Mouse (Mus musculus) lung, postnatal 25 days (tissue): ENCODE measurements around the gene Ppp1r18.

Source experiments
- DNase-seq: peaks from one replicate; pipeline ENCODE4 v3.0.0; 2022; ENCODE audit warnings: low spot score

Gene Ppp1r18

DNA sequence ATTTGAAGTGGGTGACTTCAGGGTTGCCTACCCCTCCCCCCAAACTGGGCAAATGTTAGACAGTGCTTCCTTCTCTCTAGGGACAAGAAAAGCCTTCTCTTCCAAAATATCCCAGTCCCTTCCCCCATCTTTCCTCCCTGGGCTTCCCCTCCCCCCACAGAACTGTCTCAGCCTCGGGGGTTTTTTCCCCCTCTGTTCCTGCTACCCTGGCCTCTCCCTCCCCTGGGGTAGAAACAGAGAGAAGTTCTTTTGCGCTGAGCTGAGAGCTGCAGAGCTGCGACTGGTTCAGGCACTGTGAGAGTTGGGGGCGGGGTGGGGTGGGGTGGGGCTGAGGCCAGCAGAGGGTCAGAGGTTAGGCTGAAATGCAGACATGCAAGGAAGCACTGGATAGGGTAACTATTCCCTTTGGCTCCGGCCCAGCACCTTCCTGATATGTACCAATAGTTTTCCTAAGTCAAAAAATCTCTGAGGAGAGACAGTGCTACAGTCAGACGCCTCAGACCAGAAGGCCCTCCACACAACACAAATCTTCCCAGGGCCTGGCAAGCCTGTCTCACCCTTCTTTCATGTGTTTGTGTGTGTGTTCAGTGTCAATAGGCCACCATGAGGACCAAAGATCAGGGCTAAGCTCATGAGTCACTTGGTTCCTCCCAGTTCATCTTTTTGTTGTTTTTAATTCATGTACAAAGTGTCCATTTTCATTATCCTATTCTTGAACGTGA lies 4.1 kb downstream of the Ppp1r18 start:
- peak; percentile 42 for DNase-seq

GRCm38 (mm10) chr17:35870151-35870883 lies 4.9 kb downstream of the Ppp1r18 start:
- DNase-seq = peak; percentile 89

GRCm38 (mm10) chr17:35870884-35871696 lies 5.7 kb downstream of the Ppp1r18 start:
- peak; percentile 23 for DNase-seq

DNA sequence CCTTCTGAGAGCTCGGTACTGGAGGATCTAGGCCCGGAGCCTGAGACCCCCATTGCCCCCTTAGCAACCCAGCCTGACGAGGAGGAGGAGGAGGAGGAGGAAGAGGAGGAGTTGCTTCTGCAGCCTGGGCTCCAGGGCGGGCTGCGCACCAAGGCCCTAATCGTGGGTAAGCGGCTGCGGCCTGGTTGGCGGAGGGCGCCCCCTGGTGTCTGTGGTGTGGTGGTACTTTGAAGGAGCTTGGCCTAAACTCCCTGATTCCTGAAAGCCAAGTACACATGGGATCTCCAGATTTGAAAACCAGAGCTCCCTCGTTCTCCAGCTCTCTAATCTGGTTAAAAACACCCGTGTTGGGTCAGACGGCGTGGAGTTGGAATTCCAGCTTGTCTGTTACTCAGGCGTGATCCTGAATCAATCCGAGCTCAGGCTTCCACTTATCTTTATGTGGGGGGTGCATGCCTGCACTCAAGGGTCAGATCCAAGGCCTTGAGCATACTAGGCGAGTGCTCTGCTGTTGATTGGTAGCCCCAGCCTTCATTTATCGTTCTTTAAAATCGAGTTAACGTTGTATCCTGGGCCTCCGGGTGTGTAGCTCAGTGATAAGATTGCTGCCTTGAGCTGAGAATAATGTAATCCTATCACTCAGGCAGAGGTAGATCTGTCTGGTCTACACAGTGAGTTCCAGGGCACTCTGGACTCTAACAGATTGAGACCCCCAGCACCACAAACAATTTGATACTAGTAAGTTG lies 8.6 kb downstream of the Ppp1r18 start:
- DNase-seq = peak; percentile 88

DNA sequence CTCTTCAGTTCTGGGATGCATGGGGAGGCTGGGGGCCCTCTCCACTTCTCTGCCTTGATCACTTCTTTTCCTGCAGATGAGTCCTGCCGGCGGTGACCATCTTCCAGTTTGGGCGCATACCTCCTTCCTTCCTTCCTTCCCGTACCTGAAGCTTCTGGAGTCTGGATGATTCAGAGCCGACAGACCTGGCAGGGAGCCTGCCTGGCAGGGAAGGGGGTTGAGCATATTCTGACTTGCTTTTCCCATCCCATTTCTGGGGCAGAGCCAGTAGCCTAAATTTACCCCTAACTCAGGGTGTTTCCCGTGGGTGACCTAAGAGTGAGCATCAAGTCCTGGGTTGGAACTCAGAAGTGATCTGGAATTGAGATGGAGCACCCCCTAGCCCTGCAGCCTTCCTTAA lies 9.3 kb downstream of the Ppp1r18 start:
- DNase-seq = no peak

DNA sequence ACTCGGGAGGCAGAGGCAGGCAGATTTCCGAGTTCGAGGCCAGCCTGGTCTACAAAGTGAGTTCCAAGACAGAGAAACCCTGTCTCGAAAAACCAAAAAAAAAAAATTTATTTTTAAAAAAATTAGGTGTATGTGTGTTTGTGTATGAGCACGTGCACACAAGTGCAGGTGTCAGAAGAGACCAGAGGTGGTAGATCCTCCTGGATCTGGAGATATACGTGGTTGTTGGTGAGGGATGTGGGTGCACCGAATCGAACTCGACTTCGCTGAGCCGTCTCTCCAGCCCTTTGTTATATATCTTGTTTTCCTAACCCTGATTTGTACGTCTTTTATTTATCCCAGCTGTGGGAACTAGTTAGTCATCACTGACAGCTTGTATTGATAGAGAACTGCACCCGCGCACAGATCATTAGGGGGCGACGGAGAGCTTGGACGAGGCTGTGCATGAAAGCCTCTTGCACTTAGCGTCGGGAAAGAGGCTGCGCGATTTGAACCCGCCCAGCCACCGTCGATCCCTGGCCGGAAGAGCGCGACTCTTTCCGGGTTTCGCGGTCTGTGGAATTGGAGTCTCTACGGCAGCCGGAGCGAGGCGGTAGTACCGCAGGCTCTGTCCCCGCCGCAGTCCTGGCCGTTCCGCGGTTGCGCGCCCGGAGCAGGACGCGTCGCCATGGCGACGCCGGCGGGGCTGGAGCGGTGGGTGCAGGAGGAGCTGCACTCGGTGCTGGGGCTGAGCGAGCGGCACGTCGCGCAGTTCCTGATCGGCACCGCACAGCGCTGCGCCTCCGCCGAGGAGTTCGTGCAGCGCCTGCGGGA lies 14.1 kb downstream of the Ppp1r18 start, which contains the start of gene Dhx16:
TSS of gene Dhx16 (plus strand) at position 575 of the 813 bp plus-strand sequence.
- DNase-seq = peak; percentile 96

- no peak for DNase-seq
These were observed 17.5 kb downstream of the Ppp1r18 start for GRCm38 (mm10) chr17:35882924-35883323.

DNA sequence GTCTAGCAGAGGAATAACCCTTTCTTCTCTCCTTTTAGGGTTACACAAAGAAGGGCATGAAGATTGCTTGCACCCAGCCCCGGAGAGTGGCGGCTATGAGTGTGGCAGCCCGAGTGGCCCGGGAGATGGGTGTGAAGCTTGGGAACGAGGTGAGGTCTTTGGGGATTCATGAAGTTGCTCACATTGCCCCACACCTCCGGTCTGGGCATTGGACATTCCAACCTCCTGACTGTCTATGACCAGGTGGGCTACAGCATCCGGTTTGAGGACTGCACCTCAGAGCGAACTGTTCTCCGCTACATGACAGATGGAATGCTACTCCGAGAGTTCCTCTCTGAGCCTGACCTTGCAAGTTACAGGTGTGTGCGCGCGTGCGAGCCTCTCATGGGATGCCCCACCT lies 18.4 kb downstream of the Ppp1r18 start:
- no peak for DNase-seq

DNA sequence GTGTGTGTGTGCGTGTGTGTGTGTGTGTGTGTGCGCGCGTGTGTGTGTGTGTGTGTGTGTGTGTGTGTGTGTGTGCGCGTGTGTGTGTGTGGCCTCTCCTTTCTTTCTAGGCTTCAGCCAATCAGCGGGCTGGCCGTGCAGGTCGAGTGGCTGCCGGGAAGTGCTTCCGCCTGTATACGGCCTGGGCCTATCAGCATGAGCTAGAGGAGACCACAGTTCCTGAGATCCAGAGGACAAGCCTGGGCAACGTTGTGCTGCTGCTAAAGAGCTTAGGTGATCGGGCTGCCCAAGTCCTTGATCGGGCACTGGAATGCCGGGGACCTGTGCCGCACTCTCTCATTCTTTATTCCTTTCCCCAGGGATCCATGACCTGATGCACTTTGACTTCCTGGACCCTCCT lies 22.3 kb downstream of the Ppp1r18 start:
- no peak for DNase-seq

- DNase-seq = peak; percentile 89
These were observed 31.6 kb downstream of the Ppp1r18 start, which contains the start of gene 2310061I04Rik for GRCm38 (mm10) chr17:35896781-35897643. Gene 2310061I04Rik, minus strand, starts transcription at chr17:35897431.

- DNase-seq = no peak
These were observed 32.5 kb downstream of the Ppp1r18 start for GRCm38 (mm10) chr17:35897644-35898573.

DNA sequence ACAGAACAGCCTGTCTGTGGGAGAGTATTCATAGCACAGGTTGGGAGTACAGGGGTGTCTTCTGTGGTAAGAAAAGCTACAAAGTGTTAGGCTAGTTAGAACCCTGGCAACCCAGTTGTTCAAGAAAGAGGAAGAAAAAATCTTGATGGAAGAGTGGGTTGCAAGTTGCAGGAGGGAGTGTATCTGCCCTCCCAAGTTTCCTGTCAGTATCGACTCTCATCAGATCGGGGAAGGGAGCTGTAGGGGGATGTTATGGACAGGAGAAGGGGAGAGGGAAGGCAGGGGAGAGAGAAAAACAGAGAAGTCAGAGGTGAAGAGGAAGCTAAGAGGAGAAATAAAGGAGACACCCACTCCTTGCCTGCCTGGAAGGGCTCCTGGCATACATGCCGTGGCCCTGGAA lies 35.2 kb downstream of the Ppp1r18 start:
- no peak for DNase-seq

DNA sequence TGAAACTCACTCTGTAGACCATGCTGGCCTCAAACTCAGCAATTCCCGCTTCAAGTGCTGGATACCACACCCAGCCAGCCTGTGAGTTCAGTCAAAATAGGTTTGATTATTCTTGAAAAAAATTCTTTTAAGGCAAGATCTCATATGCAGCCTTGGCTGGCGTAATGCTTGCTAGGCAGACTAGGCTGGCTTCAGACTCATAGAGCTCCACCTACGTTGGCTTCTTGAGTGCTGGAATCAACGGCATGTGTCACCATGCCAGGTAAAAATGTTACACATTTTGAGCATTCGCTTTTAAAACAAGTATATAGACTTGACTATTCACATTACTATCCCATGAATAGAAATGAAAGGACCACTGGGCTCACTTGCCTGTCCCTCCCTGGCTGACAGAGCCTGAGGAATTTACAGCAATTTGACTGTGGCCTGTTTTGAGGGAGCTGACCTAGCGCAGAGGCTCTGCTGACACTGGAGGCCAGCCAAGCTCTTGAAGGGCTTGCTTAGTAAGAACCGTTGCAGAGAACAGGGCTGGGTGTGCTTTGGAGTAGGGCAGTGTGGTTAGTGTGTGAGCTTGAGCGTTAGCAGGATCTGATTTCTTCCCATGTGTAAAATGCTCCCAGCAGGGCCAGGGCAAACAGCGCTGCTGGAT lies 38.1 kb downstream of the Ppp1r18 start:
- DNase-seq = peak; percentile 86

- no peak for DNase-seq
These were observed 38.6 kb downstream of the Ppp1r18 start for GRCm38 (mm10) chr17:35903992-35904355.

DNA sequence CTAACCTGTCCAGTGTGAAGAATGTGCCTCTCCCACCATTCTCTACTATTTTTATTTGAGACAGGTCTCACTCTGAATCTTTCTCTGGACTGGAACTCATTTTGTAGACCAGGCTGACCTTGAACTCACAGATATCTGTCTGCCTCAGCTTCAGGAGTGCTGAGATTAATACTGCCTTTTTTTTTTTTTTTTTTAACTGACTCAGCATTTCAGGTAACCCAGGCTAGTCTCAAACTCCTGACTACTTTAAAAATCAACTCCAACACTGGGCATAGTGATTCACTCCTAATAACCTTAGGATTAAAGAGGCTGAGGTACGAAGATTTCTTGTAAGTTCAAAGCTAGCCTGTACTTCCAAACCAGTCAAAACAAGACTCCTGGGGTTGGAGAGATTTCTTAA lies 40.2 kb downstream of the Ppp1r18 start:
- no peak for DNase-seq

DNA sequence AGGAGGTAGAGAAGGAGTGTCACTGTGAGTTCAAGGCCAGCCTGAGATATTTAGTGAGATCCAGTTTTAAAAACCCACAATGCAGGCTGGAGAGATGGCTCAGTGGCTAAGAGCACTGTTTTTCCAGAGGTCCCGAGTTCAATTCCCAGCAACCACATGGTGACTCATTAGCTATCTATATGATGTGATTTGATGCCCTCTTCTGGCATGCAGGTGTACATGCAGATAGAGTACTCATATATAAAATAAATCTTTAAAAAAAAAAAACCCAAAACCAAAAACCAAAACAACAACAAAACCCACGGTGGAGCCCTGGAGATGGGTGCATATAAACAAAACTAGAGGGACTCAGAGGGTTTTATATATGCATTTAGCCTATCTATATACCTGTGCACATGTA lies 42.2 kb downstream of the Ppp1r18 start:
- DNase-seq = no peak

DNA sequence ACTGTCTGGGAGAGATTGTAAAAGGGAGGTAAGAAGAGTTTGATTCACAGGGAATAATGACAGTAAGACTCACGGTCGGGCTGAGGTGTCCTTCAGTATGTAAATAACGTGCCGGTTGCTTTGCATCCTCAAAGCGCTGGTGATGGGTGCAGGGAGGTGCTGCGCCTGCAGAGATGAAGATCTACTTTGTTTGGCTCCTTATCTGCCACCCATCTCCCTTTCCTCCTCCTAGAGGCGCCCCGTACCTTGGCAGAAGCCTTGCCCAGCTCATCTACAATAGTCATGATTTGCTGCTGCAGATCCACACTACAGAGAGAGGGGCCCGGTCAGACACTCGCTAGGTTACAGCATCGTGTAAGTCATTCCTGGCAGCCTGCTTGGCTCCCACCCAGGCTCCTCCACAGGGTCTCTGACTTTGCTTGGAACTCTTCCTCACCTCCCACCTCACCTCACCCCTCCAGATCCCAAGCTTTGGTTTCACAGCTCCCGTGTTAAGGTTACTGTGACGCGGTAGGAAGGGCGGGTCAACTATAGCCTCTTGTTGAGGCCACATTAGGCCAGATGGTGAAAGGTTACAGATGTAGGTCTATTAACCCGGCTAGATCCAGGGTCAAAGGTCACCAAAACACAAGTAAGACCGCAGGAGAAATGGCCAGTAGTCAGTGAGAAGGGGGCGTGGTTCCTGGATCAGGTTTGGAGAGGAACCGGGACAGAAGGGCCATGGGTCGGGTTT lies 44.0 kb downstream of the Ppp1r18 start:
- DNase-seq = no peak

- DNase-seq = peak; percentile 97
These were observed 44.6 kb downstream of the Ppp1r18 start, which contains the start of gene Atat1 for GRCm38 (mm10) chr17:35909919-35910369. Gene Atat1, minus strand, starts transcription at chr17:35910075.
